Mouse (Mus musculus) cerebellum, adult 9-11 months (tissue): Measurements from ENCODE around the gene Lrrc15.
A peak's percentile ranks its signal among the peaks of the same experiment; 100 is the strongest.

ENCODE experiments used
- DNase-seq: peaks from one replicate; pipeline ENCODE4 v3.0.0; 2022

The Lrrc15 gene

GRCm38 (mm10) chr16:30236091-30236699, 46.9 kb downstream of the Lrrc15 start:
- peak; percentile 71 for DNase-seq

GRCm38 (mm10) chr16:30235577-30235976, 47.5 kb downstream of the Lrrc15 start:
- peak; percentile 11 for DNase-seq

GRCm38 (mm10) chr16:30234636-30235546, 48.2 kb downstream of the Lrrc15 start:
- DNase-seq: peak; percentile 18

- DNase-seq: no peak
These were observed 49.0 kb downstream of the Lrrc15 start for GRCm38 (mm10) chr16:30234077-30234476.

- no peak for DNase-seq
These were observed 51.0 kb downstream of the Lrrc15 start for GRCm38 (mm10) chr16:30231882-30232604.

- DNase-seq: no peak
These were observed 55.7 kb downstream of the Lrrc15 start for GRCm38 (mm10) chr16:30227352-30227751.

GRCm38 (mm10) chr16:30221161-30221782, 61.8 kb downstream of the Lrrc15 start:
- no peak for DNase-seq
